Mouse (Mus musculus) liver, embryonic 16.5 days (tissue): ENCODE measurements around the gene Smug1. TPM values are rescaled to one million over a fixed set of nuclear protein-coding genes. Genes with fewer than 3 reads are reported as not detected.

ENCODE experiments used
- ATAC-seq: fragments of 200-750 bp; cut with Nextera tagmentation; 2 replicates; pipeline ENCODE4 v1.8.0; 2017; ENCODE audit warnings: low read depth, mild to moderate bottlenecking, moderate number of reproducible peaks, moderate library complexity
- H3K27ac ChIP-seq: fragments of 300-500 bp; sonication (generic); 2 replicates; pipeline ENCODE4 v1.5.1; 2014; ENCODE audit warnings: mild to moderate bottlenecking, low read length
- H3K27me3 ChIP-seq: fragments of 300-500 bp; sonication (generic); 2 replicates; pipeline ENCODE4 v1.6.1; 2014; ENCODE audit warnings: low read depth, low read length, mixed read lengths; ENCODE audit not compliant: control insufficient read depth, insufficient read depth
- H3K36me3 ChIP-seq: fragments of 300-500 bp; sonication (generic); 2 replicates; pipeline ENCODE4 v1.6.1; 2014; ENCODE audit warnings: mild to moderate bottlenecking; ENCODE audit not compliant: control insufficient read depth, insufficient read depth
- H3K4me1 ChIP-seq: fragments of 300-500 bp; sonication (generic); 2 replicates; pipeline ENCODE4 v1.6.1; 2014; ENCODE audit warnings: low read depth, low read length, mixed read lengths; ENCODE audit not compliant: control insufficient read depth
- H3K4me2 ChIP-seq: fragments of 300-500 bp; sonication (generic); 2 replicates; pipeline ENCODE4 v1.6.1; 2014; ENCODE audit warnings: low read depth, low read length, mixed read lengths
- H3K4me3 ChIP-seq: fragments of 300-500 bp; sonication (generic); 2 replicates; pipeline ENCODE4 v1.5.1; 2014; ENCODE audit warnings: low read depth, mild to moderate bottlenecking, low read length
- H3K9ac ChIP-seq: fragments of 300-500 bp; sonication (generic); 2 replicates; pipeline ENCODE4 v1.6.1; 2014; ENCODE audit warnings: low read depth, low read length
- H3K9me3 ChIP-seq: fragments of 300-500 bp; sonication (generic); replicated peaks from 2 replicates; pipeline ENCODE4 v1.6.1; 2016; ENCODE audit warnings: low read length; ENCODE audit not compliant: control insufficient read depth
- WGBS: fragments of 180-500 bp; shearing (Covaris S2); extraction: QIAGEN DNeasy Blood & Tissue Kit; methylation state at CpG from one replicate; pipeline ENCODE4 v1.1.7; 2014; ENCODE audit not compliant: insufficient replicate concordance; 5-methylcytosine and 5-hydroxymethylcytosine counted together
- polyA plus RNA-seq: library from polyadenylated mRNA; unstranded; fragments of >200 nt; fragmentation: Nextera tagmentation; extraction: Ambion mirVana; gene quantifications from 2 replicates; pipeline ENCODE4 v1.2.1, GENCODE M21; 2015

Gene Smug1
- polyA plus RNA-seq, 1 experiment from 2014 or later: 5.8 TPM

- no peak overlapping the region for H3K9ac ChIP-seq
- no peak overlapping the region for H3K4me2 ChIP-seq
- H3K27me3 ChIP-seq: peaks cover 17% of the 10 kb centered on the region
- ATAC-seq: no peak
- WGBS: 25% methylated on average over 13 of the region's 13 CpGs
- H3K9me3 ChIP-seq: no peaks in the 10 kb centered on the region
- no peak overlapping the region for H3K27ac ChIP-seq
- no peaks in the 10 kb centered on the region for H3K36me3 ChIP-seq
- no peak overlapping the region for H3K4me3 ChIP-seq
- no peaks in the 10 kb centered on the region for H3K4me1 ChIP-seq
Measured at GRCm38 (mm10) chr15:103135431-103135947, 31.4 kb downstream of the Smug1 start.

DNA sequence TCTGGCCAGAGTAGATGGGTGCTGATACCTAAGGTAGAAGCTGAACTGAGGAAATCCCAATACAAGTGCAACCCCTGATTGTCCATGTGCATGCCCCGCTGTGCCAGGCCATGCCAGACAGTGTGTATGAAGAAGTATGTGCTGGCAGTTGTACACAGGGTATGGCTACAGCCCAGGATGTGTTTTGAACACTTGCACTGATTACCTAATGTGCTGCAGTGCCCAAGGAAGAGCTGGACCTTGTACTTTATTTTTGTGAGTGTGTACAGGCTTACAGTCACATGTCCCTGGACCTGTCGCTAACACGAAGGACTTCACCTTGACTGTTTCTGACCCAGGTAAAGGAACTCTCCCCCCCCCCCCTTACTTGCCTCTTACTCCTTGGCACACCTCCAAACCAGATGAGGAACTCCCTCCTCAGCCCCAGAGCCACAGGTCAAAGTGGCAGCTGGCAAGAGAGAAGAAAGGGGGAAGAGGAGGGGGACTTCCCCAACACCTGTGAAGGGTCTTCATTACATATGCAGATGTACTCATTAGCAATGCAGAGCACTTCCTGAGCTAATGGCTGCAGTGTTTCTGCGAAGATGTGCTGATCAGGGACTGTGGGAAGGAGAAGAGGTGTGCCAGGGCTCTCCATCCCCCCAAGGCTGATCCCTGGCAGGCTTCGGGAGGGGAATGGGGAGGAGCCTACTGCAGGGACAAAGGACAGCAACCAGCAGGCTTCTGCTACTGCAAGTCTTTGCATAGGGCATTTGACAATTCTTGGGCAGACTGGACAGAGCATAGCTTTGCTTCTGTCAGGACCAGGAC is 32.4 kb downstream of the Smug1 start:
- Histone ChIP-seq H3K4me1 (no peaks in the 10 kb centered on the region), H3K27me3 (peaks cover 17% of the 10 kb centered on the region), H3K9me3 (no peaks in the 10 kb centered on the region), H3K9ac (no peak overlapping the region), H3K36me3 (no peaks in the 10 kb centered on the region), H3K4me2 (no peak overlapping the region), H3K4me3 (no peak overlapping the region), H3K27ac (no peak overlapping the region)
- 27% methylated on average over 5 of the region's 5 CpGs for WGBS
- no peak for ATAC-seq

- Histone ChIP-seq H3K4me1 (no peaks in the 10 kb centered on the region), H3K36me3 (no peaks in the 10 kb centered on the region), H3K9me3 (no peaks in the 10 kb centered on the region), H3K27me3 (peaks cover 16% of the 10 kb centered on the region), H3K4me2 (no peak overlapping the region), H3K27ac (no peak overlapping the region), H3K9ac (no peak overlapping the region), H3K4me3 (no peak overlapping the region)
- ATAC-seq: no peak
- WGBS: 18% methylated on average over 4 of the region's 4 CpGs
Measured at GRCm38 (mm10) chr15:103133761-103134160, 33.1 kb downstream of the Smug1 start.

DNA sequence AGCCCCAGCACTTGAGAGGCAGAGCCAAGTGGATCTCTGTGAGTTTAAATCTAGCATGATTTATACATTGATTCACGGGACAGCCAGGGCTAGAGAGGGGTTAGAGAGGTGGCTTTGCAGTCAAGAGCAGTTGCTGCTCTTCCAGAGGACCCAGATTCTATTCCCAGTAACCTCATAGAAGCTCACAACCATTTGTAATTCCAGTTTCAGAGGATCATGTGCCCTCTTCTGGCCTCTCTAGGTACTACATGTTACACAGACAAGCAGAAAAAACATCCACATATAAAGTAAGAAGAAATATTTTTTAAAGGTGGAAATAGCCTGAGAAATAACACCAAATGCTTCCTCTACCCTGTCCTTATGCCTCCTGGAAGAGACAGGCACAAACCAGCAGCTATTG is 36.2 kb downstream of the Smug1 start:
- Histone ChIP-seq H3K4me2 (no peak overlapping the region), H3K4me1 (no peaks in the 10 kb centered on the region), H3K4me3 (no peak overlapping the region), H3K27ac (no peak overlapping the region), H3K27me3 (peaks cover 13% of the 10 kb centered on the region), H3K36me3 (no peaks in the 10 kb centered on the region), H3K9ac (no peak overlapping the region), H3K9me3 (no peaks in the 10 kb centered on the region)
- 21% methylated on average over 1 of the region's 1 CpGs for WGBS
- ATAC-seq: no peak

GRCm38 (mm10) chr15:103129289-103129688 is 37.6 kb downstream of the Smug1 start:
- ATAC-seq: no peak
- H3K9me3 ChIP-seq: no peaks in the 10 kb centered on the region

GRCm38 (mm10) chr15:103128056-103128833 is 38.6 kb downstream of the Smug1 start:
- no peak overlapping the region for H3K4me2 ChIP-seq
- H3K36me3 ChIP-seq: no peaks in the 10 kb centered on the region
- 42% methylated on average over 1 of the region's 1 CpGs for WGBS
- H3K4me1 ChIP-seq: no peaks in the 10 kb centered on the region
- H3K9ac ChIP-seq: no peak overlapping the region
- no peak overlapping the region for H3K4me3 ChIP-seq
- ATAC-seq: no peak
- H3K27me3 ChIP-seq: peaks cover 18% of the 10 kb centered on the region
- H3K27ac ChIP-seq: no peak overlapping the region
- H3K9me3 ChIP-seq: no peaks in the 10 kb centered on the region

More at GRCm38 (mm10) chr15:103129289-103129688, 37.6 kb downstream of the Smug1 start:
- WGBS: 30% methylated on average over 6 of the region's 6 CpGs
- Histone ChIP-seq H3K4me1 (no peaks in the 10 kb centered on the region), H3K4me3 (no peak overlapping the region), H3K9ac (no peak overlapping the region), H3K36me3 (no peaks in the 10 kb centered on the region), H3K4me2 (no peak overlapping the region), H3K27me3 (peaks cover 18% of the 10 kb centered on the region), H3K27ac (no peak overlapping the region)

- 22% methylated on average over 5 of the region's 5 CpGs for WGBS
- peaks cover 20% of the 10 kb centered on the region for H3K27me3 ChIP-seq
- no peak overlapping the region for H3K4me3 ChIP-seq
- H3K4me2 ChIP-seq: no peak overlapping the region
- ATAC-seq: no peak
- no peaks in the 10 kb centered on the region for H3K9me3 ChIP-seq
- H3K27ac ChIP-seq: no peak overlapping the region
- no peak overlapping the region for H3K9ac ChIP-seq
- H3K36me3 ChIP-seq: no peaks in the 10 kb centered on the region
- H3K4me1 ChIP-seq: no peaks in the 10 kb centered on the region
Measured at GRCm38 (mm10) chr15:103125982-103126381, 40.9 kb downstream of the Smug1 start.

GRCm38 (mm10) chr15:103124254-103124653 is 42.6 kb downstream of the Smug1 start:
- 40% methylated on average over 1 of the region's 1 CpGs for WGBS
- Histone ChIP-seq H3K4me3 (no peak overlapping the region), H3K9ac (no peak overlapping the region), H3K27ac (no peak overlapping the region), H3K36me3 (no peaks in the 10 kb centered on the region), H3K4me2 (no peak overlapping the region), H3K9me3 (no peaks in the 10 kb centered on the region), H3K4me1 (no peaks in the 10 kb centered on the region), H3K27me3 (peaks cover 33% of the 10 kb centered on the region)
- no peak for ATAC-seq

- Histone ChIP-seq H3K27ac (no peak overlapping the region), H3K4me2 (no peak overlapping the region), H3K36me3 (no peaks in the 10 kb centered on the region), H3K9ac (no peak overlapping the region), H3K27me3 (peaks cover 31% of the 10 kb centered on the region), H3K9me3 (no peaks in the 10 kb centered on the region), H3K4me3 (no peak overlapping the region), H3K4me1 (no peaks in the 10 kb centered on the region)
- 43% methylated on average over 8 of the region's 8 CpGs for WGBS
- no peak for ATAC-seq
Measured at GRCm38 (mm10) chr15:103123343-103123742, 43.5 kb downstream of the Smug1 start.
